Mouse (Mus musculus) limb, embryonic 15.5 days (tissue): ENCODE measurements at regions not wholly inside any gene's neighbourhood (a gene's known extent, or its start where the extent isn't known, plus 50 kb on each side); places are given as distances from the start of the nearest gene placed in this dataset.

Experiments used
- ATAC-seq: fragments of 200-750 bp; cut with Nextera tagmentation; 2 replicates; pipeline ENCODE4 v1.8.0; 2017; ENCODE audit warnings: low read depth, moderate TSS enrichment; ENCODE audit not compliant: insufficient number of reproducible peaks, low FRiP score, low TSS enrichment
- H3K27ac ChIP-seq: fragments of 300-500 bp; sonication (generic); 2 replicates; pipeline ENCODE4 v1.5.1; 2015; ENCODE audit warnings: moderate library complexity, mild to moderate bottlenecking, inconsistent platforms
- H3K27me3 ChIP-seq: fragments of 300-500 bp; sonication (generic); 2 replicates; pipeline ENCODE4 v1.6.1; 2015; ENCODE audit warnings: inconsistent platforms
- H3K36me3 ChIP-seq: fragments of 300-500 bp; sonication (generic); 2 replicates; pipeline ENCODE4 v1.6.1; 2015; ENCODE audit warnings: inconsistent platforms
- H3K4me1 ChIP-seq: fragments of 300-500 bp; sonication (generic); 2 replicates; pipeline ENCODE4 v1.6.1; 2015; ENCODE audit warnings: inconsistent platforms
- H3K4me2 ChIP-seq: fragments of 300-500 bp; sonication (generic); 2 replicates; pipeline ENCODE4 v1.6.1; 2015; ENCODE audit warnings: mild to moderate bottlenecking, inconsistent platforms
- H3K4me3 ChIP-seq: fragments of 300-500 bp; sonication (generic); 2 replicates; pipeline ENCODE4 v1.5.1; 2015; ENCODE audit warnings: mild to moderate bottlenecking, inconsistent platforms
- H3K9ac ChIP-seq: fragments of 300-500 bp; sonication (generic); 2 replicates; pipeline ENCODE4 v1.6.1; 2015; ENCODE audit warnings: inconsistent platforms
- H3K9me3 ChIP-seq: fragments of 300-500 bp; sonication (generic); 2 replicates; pipeline ENCODE4 v1.6.1; 2016; ENCODE audit warnings: inconsistent platforms
- WGBS: fragments of 180-500 bp; shearing (Covaris S2); methylation state at CpG from one replicate; pipeline ENCODE4 v1.1.7; 2015; 5-methylcytosine and 5-hydroxymethylcytosine counted together

DNA sequence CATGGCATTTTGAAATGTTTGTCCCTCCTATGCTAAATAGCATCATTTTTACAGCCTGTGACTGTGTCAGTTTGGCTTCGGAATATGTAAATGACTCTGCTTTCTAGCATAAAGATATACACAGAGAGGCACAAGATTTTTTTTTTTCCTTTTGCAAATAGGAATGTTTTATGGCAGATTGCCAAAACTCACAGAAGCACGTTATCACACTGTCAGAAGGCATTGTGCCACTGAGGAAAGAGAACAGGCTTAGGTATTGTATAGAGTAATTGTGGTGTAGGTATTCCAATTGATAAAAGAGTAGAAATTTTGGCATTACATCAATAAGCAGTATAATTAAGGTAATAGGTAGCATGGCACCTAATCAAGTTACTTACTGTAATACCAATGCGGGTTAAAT is 988.5 kb upstream of the Tenm2 start:
- 65% methylated on average over 3 of the region's 3 CpGs for WGBS
- ATAC-seq, result no peak
- no peaks in the 10 kb centered on the region for H3K27me3 ChIP-seq
- H3K9ac ChIP-seq, result no peak overlapping the region
- H3K9me3 ChIP-seq, result no peaks in the 10 kb centered on the region
- no peak overlapping the region for H3K4me2 ChIP-seq
- no peaks in the 10 kb centered on the region for H3K4me1 ChIP-seq
- no peak overlapping the region for H3K4me3 ChIP-seq
- no peaks in the 10 kb centered on the region for H3K36me3 ChIP-seq
- H3K27ac ChIP-seq, result no peak overlapping the region

DNA sequence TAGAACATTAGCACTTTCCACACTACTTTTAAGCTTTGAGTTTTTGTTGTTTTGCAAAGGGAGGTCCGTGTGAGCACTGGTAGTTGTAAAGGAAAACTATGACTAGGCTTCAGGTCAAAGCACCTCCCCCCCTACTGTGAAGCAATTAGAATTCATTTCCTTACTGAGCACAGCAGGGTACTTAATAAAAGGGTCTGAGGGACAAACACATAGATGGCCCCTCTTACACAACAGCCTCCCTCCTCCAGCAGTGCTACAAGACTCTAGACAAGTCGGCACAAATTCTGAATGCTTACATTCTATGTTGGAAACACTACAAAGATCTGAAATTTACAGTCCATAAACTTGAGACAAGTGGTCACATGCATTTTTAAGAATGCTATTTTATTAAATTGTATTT is 967.6 kb upstream of the Tenm2 start:
- ATAC-seq, result no peak

DNA sequence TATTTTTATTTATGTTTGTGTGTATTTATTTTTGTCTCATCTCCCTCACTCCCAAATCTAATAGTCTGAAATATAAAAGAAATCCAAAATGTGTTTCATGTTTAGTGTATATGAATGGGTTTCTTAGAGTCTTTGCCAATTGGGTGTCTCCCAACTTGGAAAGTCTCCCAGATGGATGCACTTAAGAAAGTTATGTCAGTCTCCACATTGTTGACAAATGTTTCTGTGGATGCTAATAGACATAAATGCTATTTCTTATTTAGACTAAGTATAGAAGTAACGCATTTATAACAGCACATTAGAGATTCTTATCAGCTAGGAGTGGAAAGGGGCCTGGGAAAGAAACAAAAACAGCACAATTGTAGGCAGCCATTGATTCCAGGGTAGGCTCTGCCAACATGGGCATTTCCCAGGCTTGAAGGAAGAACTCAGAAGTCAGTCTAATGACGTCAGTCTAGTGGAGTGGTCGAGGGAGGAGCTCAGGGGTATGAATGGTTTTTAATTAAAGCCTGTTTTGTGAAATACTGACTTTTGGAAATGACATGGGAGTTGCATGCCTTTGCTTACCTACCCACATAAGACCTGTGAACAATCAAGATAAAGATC is 965.5 kb upstream of the Tenm2 start:
- Histone ChIP-seq H3K4me2 (no peak overlapping the region), H3K36me3 (no peaks in the 10 kb centered on the region), H3K9me3 (no peaks in the 10 kb centered on the region), H3K9ac (no peak overlapping the region), H3K4me1 (no peaks in the 10 kb centered on the region), H3K27ac (no peak overlapping the region; the same call in 1 of the 2 replicates), H3K27me3 (no peaks in the 10 kb centered on the region), H3K4me3 (no peak overlapping the region)
- no peak for ATAC-seq
- WGBS, result 60% methylated on average over 3 of the region's 3 CpGs

More for the DNA sequence above, 967.6 kb upstream of the Tenm2 start:
- no peaks in the 10 kb centered on the region for H3K36me3 ChIP-seq
- 17% methylated on average over 2 of the region's 2 CpGs for WGBS
- no peak overlapping the region for H3K4me3 ChIP-seq
- no peak overlapping the region for H3K4me2 ChIP-seq
- no peaks in the 10 kb centered on the region for H3K9me3 ChIP-seq
- H3K27ac ChIP-seq, result no peak overlapping the region
- no peak overlapping the region for H3K9ac ChIP-seq
- no peaks in the 10 kb centered on the region for H3K4me1 ChIP-seq
- no peaks in the 10 kb centered on the region for H3K27me3 ChIP-seq

DNA sequence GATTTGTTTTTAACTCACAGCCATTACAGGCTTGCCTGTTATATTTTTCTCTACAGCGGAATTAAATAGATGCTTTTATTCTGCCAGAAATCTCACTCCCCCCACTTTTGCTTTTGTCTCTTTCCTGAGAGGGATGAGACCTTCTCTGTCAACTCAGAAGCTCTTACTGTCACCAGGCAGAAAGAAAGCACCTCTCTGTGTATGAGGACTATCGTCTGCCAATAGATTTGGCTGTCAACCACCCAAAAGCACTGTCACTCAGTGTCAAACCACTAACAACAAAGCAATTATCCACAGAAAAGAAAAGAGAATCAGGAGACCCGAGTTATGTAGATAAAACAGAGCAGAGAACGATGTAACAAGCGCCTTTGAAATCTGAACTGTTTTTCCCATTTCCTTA is 958.0 kb upstream of the Tenm2 start:
- 69% methylated on average over 5 of the region's 5 CpGs for WGBS
- Histone ChIP-seq H3K4me2 (no peak overlapping the region), H3K36me3 (no peaks in the 10 kb centered on the region), H3K9me3 (no peaks in the 10 kb centered on the region), H3K4me3 (no peak overlapping the region), H3K27me3 (no peaks in the 10 kb centered on the region), H3K9ac (no peak overlapping the region), H3K27ac (no peak overlapping the region), H3K4me1 (no peaks in the 10 kb centered on the region)
- no peak for ATAC-seq

DNA sequence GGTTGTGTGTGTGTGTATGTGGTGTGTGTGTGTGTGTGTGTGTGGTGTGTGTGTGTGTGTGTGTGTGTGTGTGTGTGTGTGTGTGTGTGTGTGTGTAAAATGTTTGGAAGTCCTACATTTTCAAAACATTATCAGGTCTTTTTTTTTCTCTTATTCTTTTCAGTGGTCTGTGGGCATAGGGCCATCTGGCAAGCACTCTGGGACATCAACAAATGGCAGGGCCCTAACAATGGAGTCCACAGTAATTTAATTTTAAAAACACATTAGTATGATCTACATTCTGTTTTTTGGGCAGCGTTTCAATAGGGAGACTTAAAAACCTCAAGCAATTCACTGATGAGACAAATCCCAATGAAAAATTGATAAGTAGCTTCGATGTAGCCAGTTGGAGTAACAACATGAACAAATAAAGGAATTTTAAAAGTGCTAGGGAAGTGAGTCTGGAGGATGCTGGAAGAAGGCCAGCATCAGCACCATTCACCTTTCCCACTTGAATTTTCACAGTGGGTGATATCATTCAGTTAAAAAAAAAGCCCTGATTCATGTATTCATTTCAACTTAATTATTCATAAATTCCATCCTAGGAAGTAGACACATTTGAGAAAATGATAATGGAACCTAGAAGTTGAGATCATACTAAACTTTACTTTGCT is 956.3 kb upstream of the Tenm2 start:
- H3K36me3 ChIP-seq, result no peaks in the 10 kb centered on the region
- H3K9me3 ChIP-seq, result no peaks in the 10 kb centered on the region
- WGBS, result 79% methylated on average over 2 of the region's 2 CpGs
- no peak overlapping the region for H3K9ac ChIP-seq
- no peak for ATAC-seq
- no peak overlapping the region for H3K27ac ChIP-seq
- H3K4me2 ChIP-seq, result no peak overlapping the region
- H3K4me3 ChIP-seq, result no peak overlapping the region
- no peaks in the 10 kb centered on the region for H3K27me3 ChIP-seq
- H3K4me1 ChIP-seq, result no peaks in the 10 kb centered on the region

DNA sequence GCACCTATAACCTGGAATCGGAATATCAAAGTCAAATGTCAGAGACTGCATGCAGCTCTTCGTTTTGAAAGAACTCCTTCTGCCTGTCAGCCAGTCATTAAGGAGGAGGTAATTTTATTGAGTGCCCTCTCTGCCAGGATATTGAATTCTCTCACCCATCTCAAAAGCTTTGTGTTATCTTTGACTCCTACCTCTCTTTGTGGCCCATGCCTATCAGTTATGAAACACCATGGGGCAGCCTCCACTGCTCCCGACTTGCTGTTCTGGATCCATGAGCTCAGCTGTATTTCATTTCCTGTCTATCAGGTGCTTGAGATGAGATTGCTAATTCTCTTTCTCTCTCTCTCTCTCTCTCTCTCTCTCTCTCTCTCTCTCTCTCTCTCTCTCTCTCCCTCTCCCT is 955.7 kb upstream of the Tenm2 start:
- H3K4me1 ChIP-seq, result no peaks in the 10 kb centered on the region
- 47% methylated on average over 3 of the region's 3 CpGs for WGBS
- H3K9ac ChIP-seq, result no peak overlapping the region
- no peak overlapping the region for H3K4me2 ChIP-seq
- no peak overlapping the region for H3K27ac ChIP-seq
- no peaks in the 10 kb centered on the region for H3K36me3 ChIP-seq
- no peak overlapping the region for H3K4me3 ChIP-seq
- no peaks in the 10 kb centered on the region for H3K27me3 ChIP-seq
- no peaks in the 10 kb centered on the region for H3K9me3 ChIP-seq
- no peak for ATAC-seq

DNA sequence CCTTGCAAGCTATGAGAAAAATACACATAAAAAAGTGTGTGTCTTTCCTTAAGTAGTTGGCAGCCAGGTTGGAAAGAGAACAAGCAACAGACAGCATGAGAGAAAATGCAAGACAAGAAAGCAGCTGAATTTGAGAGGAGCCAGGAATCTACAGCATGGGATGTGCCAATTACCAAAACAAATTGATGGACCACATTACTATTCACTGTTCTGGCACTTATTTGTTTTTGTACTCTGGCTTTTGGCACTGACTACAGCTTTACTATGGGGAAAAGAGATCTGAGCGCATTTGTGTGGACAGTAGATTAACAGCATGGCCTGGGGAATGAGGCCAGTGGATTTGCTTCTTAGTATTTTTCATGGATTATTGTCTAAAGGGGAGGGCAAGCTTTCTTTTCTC is 935.0 kb upstream of the Tenm2 start:
- 67% methylated on average over 1 of the region's 1 CpGs for WGBS
- H3K36me3 ChIP-seq, result no peaks in the 10 kb centered on the region
- no peak overlapping the region for H3K4me3 ChIP-seq
- H3K27ac ChIP-seq, result no peak overlapping the region
- no peaks in the 10 kb centered on the region for H3K4me1 ChIP-seq
- no peak for ATAC-seq
- H3K9me3 ChIP-seq, result no peaks in the 10 kb centered on the region
- H3K27me3 ChIP-seq, result no peaks in the 10 kb centered on the region
- H3K9ac ChIP-seq, result no peak overlapping the region
- H3K4me2 ChIP-seq, result no peak overlapping the region

DNA sequence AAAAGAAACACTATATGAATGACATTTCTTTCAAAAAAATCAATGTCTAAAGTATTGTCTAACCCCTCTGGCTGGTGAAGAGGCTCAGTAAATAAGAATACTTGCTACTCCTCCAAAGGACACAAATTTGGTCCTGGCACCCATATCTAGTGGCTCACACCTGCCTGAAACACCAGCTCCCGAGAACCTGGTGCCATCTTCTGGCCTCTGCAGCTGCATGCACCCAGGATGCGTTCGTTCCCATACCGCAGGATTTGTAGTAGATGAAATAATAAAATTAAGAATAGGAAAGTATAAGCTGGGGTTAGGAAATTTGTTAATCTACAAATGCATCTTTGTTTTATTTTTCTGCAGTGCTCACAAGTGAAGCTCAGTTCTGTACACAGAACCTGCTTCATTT is 922.5 kb upstream of the Tenm2 start:
- Histone ChIP-seq H3K9ac (no peak overlapping the region), H3K27ac (no peak overlapping the region), H3K4me1 (no peaks in the 10 kb centered on the region), H3K4me2 (no peak overlapping the region), H3K4me3 (no peak overlapping the region), H3K27me3 (no peaks in the 10 kb centered on the region), H3K36me3 (no peaks in the 10 kb centered on the region), H3K9me3 (no peaks in the 10 kb centered on the region)
- no peak for ATAC-seq
- WGBS, result 85% methylated on average over 4 of the region's 4 CpGs

DNA sequence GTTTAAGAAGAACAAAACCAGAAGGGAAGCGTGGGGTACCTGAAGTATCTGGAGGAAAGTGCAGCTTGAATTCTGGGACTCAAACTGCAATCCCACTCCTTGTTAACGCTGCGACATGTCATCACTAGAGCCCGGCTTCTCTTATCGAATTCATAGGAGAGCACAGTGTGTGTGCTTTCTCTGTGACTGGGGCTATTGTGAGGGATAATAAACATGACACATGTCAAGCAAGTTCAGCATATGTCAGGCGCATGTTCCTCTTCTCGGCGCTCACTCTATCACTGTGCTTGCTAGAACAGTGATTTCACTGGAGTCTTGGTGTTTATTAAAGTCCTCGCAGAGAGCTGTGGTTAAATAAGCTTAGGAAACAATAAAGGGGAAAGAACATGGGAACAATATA is 921.2 kb upstream of the Tenm2 start:
- Histone ChIP-seq H3K4me3 (no peak overlapping the region), H3K36me3 (no peaks in the 10 kb centered on the region), H3K9me3 (no peaks in the 10 kb centered on the region), H3K4me2 (no peak overlapping the region), H3K9ac (no peak overlapping the region), H3K27me3 (no peaks in the 10 kb centered on the region), H3K27ac (no peak overlapping the region), H3K4me1 (no peaks in the 10 kb centered on the region)
- ATAC-seq, result no peak
- WGBS, result 71% methylated on average over 9 of the region's 9 CpGs

DNA sequence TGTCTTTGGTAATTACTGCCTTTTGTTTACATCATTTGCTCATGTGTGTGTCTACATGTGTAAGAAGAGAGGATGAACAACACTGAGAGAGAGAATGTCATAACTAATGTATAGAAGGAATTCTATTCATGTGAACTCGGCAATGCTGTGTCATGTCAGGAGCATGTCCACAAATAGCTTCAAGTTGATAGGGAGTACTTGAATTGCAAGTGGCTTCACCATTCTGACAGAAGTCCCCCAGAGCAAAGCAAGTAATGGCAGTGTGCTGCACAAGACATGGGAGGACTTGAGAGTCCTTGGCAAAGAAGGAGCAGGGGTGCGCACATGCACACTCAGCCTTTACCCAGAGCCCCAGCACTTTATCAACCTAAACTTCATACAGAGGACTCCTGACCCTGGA is 919.9 kb upstream of the Tenm2 start:
- no peak overlapping the region for H3K4me3 ChIP-seq
- 90% methylated on average over 2 of the region's 2 CpGs for WGBS

DNA sequence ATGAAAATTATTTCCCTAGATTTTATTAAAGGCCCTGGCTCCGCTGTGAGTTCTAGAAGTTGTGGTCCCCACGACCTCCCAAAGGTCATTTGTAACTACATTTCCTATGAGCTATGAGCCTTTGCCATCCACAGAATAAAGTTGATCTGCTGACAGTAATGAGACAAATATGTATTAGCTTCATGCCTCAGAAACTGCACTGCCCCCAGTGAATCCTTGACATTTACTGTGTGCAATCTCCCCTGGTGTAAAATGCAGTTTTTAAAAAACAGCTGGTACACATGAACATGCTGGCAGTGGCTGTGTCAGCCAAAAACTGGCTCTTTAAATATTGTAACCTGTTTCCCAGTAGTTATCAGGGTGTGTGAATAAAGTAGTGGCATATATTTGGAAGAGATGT is 907.7 kb upstream of the Tenm2 start:
- no peak for ATAC-seq
- H3K4me2 ChIP-seq, result no peak overlapping the region
- H3K4me1 ChIP-seq, result no peaks in the 10 kb centered on the region
- H3K36me3 ChIP-seq, result no peaks in the 10 kb centered on the region
- no peaks in the 10 kb centered on the region for H3K9me3 ChIP-seq
- no peaks in the 10 kb centered on the region for H3K27me3 ChIP-seq
- no peak overlapping the region for H3K27ac ChIP-seq
- 75% methylated on average over 2 of the region's 2 CpGs for WGBS
- no peak overlapping the region for H3K4me3 ChIP-seq
- no peak overlapping the region for H3K9ac ChIP-seq

More for the DNA sequence above, 919.9 kb upstream of the Tenm2 start:
- Histone ChIP-seq H3K9me3 (no peaks in the 10 kb centered on the region), H3K27ac (no peak overlapping the region), H3K27me3 (no peaks in the 10 kb centered on the region), H3K36me3 (no peaks in the 10 kb centered on the region), H3K9ac (no peak overlapping the region), H3K4me1 (no peaks in the 10 kb centered on the region), H3K4me2 (no peak overlapping the region)
- no peak for ATAC-seq

DNA sequence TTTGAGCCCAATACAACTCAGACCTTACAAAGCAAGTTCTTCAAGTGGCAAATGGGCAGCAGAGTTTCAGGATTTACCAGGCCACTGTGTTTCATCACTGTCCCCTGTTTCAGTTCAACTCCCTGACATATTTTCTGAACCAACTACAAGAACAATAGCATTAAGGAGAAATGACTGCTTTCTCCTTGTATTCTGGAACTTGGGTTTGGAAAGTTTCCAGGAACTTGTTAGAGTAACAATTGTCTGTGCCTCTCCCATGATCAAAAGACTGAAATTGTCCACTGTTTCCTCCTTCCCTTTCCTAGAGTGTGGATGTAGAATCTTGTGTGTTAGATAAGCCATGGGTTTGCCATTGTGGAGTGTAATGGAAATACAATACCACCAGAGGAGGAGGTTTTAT is 893.1 kb upstream of the Tenm2 start:
- H3K4me1 ChIP-seq, result no peaks in the 10 kb centered on the region
- H3K9ac ChIP-seq, result no peak overlapping the region
- H3K27ac ChIP-seq, result no peak overlapping the region
- no peak overlapping the region for H3K4me2 ChIP-seq
- H3K36me3 ChIP-seq, result no peaks in the 10 kb centered on the region
- no peak overlapping the region for H3K4me3 ChIP-seq
- no peak for ATAC-seq
- H3K27me3 ChIP-seq, result no peaks in the 10 kb centered on the region; the same call in 1 of the 2 replicates
- H3K9me3 ChIP-seq, result no peaks in the 10 kb centered on the region
